Mouse (Mus musculus): ENCODE measurements at regions not wholly inside any gene's neighbourhood (a gene's known extent, or its start where the extent isn't known, plus 50 kb on each side); places are given as distances from the start of the nearest gene placed in this dataset.
A peak's percentile ranks its signal among the peaks of the same experiment; 100 is the strongest.
"Not testable (repeated sequence)": the region's sequence is repeated elsewhere in the genome, so short reads cannot be mapped to it uniquely, and the experiment has no call there.

DNA sequence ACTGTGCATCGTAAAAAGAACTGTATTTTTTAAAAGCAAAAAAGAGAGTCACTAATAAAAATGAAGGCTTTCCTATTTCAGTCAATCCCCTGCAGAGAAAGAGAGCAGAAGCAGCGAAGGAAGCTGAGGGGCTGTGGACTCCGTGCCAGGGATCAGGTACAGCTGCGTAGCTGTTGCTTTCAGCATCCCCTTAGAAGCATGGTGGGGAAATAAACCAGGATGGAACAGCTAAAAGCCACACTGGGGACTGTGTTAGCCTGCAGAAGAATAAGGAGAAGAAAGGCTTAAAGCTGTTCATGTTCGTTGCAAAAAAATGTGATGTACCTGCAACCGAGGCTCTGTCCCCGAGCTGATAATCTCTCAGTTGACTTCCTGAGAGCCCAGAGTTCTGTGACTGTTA is 1302.6 kb upstream of the Sel1l start:
- DNase-seq: peak in 1 of 2 experiments; percentile 8

DNA sequence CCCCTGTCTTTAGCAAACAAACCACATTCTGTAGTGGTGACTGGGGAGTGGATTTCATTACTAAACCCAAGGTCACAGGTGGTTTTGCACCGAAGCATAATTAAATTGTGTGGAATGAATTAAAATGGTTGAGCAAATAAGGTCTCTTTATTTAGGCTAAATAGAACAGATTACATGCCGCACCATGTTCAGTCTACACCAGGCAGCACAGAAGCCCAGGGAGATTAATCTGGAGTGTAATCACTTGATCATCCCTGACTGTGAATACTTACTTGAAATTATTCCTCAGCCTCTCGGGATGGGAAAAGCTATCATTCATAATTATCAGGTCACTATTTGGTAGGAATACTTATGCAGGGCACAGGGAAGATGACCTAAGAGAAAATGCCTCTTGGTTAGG is 1293.3 kb upstream of the Sel1l start:
- DNase-seq: no peak

DNA sequence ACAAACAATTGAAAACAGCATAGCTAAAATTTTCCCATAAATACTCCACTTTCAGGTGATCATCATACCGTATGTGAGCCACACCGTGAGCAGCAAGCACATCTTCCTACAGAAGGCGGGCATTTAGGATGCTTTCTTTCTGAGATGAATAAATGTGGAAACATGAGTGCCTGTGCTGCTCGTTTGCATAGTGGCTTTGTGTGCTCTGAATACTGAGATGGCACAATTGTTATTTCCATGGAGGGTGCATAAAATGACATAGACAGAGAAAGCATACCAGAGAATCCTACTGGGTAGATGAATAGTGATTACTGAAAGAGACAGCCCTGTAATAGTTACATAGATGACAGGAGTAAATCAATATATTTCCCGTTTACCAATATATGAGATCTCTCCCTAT is 1287.4 kb upstream of the Sel1l start:
- DNase-seq: no peak

DNA sequence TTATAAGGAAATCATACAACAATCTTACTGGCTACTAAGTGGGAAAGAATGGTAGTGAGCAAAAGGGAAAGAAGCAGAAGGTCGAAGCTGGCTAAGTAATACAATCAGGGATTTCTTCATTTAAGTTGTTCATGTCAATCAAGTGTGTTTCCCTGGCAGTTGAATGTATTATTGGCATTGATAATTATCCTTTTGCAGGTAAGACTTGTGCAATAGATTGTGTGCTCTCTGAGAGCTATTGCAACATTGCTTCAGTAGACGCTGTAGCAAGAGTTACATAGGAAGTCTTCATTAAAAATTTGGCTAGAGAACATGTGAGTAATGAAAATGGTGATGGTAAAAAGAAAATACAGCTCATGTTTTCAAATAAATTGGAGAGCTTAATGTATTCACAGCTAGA is 1273.3 kb upstream of the Sel1l start:
- DNase-seq: no peak

DNA sequence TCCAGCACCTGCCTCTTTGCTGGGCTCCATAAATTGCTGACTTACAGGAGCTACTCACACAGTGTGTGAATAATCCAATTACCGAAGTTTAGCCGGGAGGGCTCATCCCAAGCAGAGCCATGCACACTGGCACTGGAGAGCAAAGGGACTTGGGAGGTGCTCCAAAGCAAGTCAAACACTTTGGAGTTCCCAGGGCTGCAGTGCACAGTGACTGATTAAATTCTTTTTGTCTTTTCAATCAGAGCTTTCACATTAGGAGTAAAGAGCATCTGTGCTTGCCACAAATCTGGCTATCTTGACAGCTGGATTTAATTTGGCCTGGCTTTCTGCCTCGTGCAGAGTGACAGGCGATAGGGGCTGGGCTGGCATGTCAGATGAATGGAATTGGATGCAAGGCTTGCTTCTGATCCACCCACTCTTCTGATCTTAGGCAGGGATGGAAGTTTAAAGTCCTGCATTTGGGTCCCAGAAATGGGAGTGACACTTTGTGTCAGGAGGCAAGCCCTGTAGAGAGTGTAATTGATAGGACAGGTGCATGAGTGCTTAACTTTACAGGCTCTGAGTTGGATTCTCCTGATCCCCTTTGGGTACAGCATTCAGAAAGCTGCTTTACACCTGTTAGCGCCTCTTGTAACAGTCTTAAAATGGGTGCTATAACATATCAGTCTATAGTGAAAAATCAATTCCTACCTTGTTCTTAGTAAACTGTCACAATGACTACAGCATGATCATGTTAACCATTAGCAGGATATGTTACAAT is 1239.3 kb upstream of the Sel1l start:
- DNase-seq: peak; percentile 6

DNA sequence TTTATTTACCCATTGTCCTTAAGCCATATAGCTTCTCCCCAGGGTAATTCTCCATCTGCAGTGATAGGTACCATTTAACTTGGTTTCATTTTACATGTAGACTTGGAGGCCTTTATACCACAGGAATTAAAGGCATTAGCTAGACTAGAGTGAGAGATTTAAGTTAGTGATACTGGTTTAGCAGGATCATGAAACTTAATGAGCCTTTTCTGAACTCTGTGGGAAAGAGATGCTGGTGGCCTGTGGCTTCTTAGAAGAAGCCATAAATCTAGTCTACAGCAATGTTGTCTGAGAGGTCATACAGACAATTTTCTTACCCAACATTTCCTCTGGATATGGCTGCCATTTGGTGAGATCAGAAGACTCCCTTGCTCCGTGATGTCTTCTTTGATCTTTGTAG is 1214.9 kb upstream of the Sel1l start:
- DNase-seq: no peak

DNA sequence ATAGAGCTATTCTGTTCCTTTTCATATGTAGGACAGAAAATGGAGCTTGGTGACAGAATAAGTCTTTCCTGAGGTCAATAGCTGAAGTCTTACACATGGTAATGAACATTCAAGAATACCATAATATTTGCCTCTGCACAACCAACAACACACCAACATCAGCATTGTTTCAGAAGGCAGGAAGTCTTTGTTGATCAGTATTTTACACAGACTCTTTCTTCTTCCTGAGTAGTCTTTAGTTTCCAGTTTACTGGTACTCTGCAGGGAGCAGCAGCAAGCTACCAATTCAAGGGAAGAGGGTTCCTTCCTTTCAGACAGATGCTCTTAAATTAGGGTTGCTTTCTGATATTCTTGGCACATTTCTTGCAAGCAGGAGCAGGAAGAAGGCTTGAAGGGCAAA is 1170.7 kb upstream of the Sel1l start:
- DNase-seq: no peak

DNA sequence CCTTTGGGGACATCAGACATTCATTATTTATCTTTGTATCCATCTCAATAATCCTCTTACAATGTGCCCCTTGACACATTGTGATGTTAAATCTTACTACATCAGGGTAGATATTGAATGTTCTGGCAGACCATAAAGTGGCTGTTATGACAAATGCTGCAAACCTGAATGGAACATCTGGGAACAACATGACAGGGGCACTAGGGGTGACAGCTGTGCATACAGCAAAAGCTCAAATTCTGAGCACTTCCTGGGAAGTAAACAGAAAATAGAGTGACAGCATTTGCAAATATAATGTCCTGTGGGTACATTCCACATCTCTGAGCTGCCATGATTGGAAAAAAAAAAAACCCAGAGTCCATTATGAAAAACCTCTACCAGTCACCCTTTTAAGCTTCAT is 1162.6 kb upstream of the Sel1l start:
- DNase-seq: no peak

DNA sequence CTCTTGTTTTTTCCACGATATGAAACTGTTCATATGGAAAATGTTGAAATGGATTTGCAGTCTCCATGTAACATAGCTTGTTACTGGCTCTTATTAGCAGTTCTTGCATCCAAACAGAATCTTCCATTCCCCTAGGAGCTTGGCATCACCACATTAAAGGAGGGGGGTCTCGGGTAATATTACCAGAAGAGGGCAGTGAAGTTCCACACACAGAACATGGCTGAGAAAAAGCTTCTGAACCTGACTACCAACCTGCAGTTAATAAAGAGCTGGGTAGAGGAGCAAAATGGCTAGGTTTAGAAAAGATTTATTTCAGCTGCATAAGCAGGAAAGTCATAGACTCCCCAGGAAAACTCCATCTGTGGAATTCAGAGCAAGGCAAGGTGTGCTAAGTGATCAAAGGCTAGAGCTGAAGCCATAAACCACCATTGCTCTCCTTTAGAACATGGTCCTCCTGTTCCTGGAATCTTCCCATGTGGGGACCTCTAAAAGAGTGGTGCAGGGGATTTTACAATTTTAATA is 1157.9 kb upstream of the Sel1l start:
- peak; percentile 25 to 28 for DNase-seq

DNA sequence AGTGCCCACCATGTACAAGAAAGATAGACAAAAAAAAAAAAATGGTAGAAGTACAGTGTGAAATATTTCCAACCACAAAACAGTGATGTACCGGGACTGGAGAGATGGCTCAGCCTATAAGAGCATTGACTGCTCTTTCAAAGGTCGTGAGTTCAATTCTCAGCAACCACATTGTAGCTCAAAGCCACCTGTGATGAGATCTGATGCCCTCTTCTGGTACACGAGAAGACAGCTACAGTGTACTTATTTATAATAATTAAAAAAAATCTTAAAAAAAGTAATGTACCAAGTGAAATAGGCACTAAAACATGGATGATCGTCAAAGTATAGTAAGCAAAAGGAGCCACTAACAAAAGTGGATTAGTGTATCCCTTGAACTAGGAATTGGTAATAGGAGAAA is 1154.2 kb upstream of the Sel1l start:
- DNase-seq: no peak

DNA sequence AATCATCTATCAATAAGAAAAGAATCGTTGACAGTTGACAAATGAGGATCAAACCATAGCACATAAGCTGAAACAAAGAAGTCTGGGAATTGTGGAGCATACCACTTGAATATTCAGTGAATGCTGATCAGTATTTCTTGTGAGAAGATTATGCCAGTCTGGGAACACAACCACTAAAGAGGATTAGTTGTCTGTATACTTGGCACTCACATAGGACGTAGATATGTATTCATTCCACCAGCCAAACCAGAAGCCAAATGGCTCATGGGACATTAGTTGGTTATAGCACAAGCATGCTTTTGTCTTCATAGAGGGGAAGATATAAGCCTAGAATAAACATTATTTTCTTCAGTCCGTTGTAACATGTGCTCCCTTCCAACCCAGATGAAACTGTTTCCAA is 1126.7 kb upstream of the Sel1l start:
- no peak for DNase-seq

DNA sequence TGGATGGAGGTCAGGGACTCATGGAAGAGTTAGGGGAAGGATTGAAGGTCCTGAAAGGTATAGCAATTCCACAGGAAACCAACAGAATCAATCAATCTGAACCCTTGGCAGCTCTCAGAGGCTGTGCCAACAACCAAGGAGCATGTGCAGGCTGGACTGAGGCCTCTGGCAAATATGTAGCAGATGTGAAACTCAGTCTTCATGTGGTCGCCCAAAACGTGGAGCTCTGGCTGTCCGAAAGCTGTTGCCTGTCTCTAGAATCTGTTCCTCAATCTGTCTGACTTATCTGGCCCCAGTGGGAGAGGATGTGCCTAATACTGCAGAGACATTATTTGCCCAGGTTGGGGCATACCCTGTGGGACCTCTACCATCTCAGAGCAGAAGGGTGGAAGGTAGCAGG is 1095.4 kb upstream of the Sel1l start:
- no peak for DNase-seq

DNA sequence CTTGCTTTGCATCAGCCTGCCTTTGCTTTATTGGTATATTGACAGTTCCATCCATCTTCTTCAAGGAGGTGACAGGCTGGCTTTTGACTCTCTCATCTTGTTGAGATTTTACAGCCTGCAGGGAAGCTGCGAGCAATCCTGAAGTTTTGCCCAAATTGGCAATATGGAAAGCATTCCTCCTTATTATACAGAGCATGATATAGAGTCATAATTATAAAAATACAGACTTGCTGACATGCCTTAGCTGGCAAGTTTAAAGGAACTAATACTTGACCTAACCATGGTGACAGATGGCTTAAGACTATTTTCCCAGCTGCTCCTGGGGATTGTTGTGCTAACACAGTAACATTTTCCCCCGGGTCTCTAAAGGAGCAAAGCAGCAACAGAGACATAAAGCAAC is 1078.6 kb upstream of the Sel1l start:
- no peak for DNase-seq

DNA sequence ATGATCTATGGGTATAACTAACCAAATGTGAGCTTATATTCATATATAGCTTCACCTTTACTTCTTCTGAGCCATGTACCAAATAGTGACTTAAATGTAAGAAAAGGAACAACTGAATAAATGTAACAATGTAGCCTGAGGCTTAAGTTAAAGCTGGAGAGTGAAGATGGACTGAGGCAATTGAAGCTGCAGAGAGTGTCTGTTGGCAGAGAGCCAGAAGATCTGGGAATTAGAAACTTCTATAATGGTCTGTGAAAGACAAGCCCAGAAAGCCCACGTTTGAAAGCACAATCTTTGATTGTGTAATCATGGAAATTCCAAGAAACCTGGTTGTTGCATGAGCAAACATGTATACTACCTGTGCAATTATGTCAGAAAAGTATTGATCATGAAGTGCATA is 1078.0 kb upstream of the Sel1l start:
- peak; percentile 27 to 58 for DNase-seq

DNA sequence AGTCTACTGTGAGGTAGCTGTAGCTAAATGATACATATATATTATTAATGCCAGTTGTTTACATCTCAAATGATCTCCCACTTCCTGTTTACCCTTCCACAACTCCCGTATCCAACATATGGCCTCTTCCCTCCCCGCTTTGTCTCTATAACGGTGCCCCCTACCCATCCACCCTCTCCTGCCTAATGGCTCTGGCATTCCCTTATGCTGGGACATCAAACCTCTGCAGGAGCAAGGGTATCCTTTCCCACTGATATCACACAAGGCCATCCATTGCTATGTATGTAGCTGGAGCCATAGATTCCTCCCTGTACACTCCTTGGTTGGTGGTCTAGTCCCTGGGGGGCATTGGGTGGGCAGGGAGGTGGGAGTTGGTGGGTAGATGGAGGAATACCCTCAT is 1071.0 kb upstream of the Sel1l start:
- DNase-seq: no peak

DNA sequence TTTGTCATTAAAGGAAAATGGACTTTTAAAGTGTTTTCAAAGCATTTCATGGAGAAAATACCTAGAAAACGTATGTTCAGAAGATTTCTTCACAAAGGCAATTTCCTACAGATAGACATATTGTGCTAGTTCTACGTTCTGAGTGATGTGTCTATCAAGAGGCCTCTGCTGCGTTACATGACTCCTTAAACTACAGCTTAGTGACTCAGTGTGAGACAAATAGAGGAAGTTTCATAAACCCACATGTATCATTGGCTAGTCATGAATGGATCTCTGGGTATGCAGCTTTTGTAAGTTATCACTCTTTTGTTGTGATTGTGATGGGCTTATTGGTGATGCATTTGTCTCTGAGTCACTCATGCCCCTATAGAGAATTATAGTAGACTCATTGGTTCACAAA is 1067.3 kb upstream of the Sel1l start:
- DNase-seq: no peak

DNA sequence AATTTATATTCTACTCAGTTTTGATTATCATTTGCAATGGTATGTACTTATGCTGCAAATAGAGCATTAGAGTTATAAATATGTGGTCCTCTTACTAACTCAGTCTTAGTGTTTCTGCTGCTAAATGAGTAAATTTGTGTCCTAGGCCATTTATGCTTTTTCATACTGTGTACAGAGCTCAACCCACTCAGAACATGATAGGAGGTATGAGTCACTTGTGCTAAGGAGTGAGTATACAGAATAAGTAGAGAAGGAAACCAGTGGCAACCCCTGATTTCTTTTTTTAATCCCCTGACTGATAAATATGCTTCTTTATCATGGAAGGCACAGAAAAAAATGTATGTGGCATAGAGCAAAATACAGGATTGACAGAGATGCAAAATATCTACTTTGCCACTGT is 1066.8 kb upstream of the Sel1l start:
- no peak for DNase-seq

DNA sequence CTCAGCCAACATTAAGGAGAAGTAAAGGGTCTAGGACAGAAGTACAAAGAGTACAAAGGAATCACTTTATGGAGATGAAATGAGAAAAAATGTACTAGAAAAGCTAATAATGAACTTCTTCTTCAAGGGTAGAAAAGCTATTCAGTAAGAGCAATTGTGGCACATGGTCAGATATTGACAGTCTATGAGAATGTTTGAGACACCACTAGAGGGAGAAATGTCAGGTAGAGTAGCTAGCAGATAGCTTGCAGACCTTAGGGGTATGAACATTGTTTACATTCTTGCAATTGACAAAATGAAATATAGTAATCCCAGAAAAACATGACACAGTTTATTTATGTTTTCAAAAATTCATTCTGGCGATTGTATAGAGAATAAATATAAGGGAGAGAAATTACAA is 1066.2 kb upstream of the Sel1l start:
- DNase-seq: no peak

DNA sequence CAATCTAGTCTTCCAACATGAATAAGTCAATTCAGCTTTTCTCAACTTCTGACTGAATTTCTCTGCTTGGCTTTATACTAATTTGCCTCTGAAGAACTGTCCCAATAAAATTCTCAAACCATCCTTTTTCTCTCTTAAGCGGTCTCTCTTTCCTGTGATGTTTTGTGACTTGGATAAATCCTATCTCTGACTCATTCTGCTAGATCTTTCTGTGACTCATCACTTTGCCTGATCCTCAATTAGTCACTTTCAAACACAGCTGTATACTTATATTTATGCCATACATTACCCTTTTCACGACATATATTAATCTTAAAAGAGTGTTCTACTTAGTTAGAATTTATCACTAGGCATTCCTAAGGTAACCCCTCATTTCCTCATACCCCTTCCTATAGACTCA is 1055.4 kb upstream of the Sel1l start:
- no peak for DNase-seq

DNA sequence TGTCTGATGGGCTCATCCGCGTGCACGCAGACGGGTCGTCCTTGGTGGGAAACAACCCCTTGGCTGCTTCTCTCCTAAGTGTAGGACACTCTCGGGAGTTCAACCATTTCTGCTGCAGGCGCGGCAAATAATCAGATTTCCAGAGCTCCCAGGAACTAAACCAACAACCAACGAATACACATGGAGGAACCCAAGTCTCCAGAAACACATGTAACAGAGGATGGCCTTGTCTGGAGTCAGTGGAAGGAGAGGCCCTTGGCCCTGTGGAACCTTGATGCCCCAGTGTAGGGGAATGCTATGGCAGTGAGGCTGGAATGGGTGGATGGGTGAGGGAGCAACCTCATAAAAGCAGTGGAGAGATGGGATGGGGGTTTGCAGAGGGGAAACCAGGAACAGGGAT is 1043.4 kb upstream of the Sel1l start:
- no peak for DNase-seq

DNA sequence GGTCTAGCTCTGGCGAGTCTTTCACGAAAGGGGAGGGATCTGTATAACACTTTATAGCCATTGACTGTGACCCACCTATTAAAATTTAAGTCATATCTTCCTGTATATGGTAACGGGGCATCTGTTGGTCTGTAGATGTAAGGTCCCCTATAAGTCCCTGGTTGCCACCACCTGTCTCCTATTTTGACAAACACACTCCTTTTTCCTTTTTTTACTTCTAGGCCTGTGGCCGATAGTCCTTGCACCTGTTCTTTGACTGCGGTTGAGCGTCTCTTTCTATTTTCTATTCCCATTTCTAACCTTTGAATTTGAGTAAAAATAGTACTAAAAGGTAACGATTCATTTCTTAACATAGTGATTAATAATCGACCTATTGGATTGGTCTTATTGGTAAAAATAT is 1042.7 kb upstream of the Sel1l start:
- DNase-seq: not testable (repeated sequence)

DNA sequence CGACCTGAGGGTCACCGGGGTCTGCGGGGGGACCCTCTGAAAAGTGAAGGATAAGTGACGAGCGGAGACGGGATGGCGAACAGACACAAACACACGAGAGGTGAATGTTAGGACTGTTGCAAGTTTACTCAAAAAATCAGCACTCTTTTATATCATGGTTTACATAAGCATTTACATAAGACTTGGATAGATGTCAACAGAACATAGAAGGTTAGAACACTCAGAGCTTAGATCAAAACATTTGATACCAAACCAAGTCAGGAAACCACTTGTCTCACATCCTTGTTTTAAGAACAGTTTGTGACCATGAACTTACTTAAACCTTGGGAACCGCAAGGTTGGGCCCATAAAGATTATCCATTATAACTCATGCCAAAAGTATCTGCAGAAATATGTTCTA is 1042.2 kb upstream of the Sel1l start:
- not testable (repeated sequence) for DNase-seq

DNA sequence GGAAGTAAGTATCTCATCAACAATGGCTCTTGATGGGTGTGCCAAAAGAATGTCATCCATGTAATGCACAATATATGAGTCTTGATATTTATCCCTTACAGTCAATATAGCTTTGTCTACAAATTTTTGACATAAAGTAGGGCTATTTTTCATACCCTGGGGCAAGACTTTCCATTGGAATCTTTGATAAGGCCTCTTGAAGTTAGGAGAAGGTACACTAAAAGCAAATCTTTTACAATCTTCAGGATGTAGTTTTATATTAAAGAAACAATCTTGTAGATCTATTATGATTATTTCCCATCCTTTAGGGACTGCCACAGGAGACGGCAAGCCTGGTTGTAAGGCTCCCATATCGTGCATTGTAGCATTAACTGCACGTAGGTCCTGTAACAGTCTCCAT is 1038.8 kb upstream of the Sel1l start:
- no peak for DNase-seq

DNA sequence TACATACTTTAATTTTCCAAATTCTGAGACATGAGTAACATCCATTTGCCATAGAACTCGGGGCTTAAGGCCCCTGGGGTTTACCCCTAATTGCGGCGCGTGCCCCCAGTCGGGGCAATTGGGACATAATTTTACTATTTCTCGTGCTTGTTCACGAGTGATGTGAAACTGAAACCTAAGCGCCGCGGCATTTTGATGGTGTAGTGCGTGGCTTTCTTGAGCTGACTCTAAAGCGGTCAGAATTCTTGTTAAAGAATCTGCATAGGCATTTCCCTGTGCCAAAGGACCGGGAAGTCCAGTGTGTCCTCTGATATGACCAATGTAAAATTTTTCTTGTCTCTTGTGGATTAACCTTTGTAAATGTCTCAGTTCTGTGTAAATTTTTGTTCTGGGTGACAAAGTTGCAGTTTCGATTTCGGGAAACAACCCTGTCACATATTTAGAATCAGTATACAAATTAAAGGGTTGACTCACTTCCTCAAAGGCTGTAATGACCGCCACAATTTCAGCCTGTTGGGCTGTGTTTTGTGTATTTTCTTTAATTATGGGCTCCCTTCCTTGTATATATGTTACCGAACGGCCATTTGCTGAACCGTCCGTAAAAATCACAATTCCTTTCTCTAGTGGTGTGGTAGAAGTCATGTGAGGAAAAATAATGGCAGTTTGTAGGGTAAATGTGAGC is 1037.6 kb upstream of the Sel1l start:
- not testable (repeated sequence) for DNase-seq

DNA sequence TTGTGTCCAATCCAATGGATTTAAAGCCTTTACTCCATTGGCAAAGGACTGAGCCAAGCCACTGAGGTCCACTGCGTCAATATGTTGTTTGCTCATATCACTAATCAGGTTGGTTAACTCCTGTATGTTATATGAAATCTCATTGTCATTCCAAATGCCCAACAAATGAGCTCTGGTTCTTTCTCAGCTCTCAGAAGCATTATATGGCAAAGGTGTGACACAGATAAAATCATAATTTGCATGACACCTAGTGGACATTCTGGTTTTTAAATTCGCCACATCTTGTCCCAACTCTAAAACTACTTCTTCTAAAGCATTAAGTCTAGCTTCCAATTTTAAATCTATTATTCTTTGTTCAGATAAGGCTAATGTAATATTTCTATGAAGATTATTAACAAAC is 1035.1 kb upstream of the Sel1l start:
- DNase-seq: not testable (repeated sequence)

All from cerebellum, postnatal 10 days (tissue).